Mouse (Mus musculus) thymus, adult 2 months (tissue): ENCODE results near the gene Ctnna3. TPM values are rescaled to one million over a fixed set of nuclear protein-coding genes. Genes with fewer than 3 reads are reported as not detected.

Source experiments
- DNase-seq: peaks from one replicate; pipeline ENCODE4 v3.0.0; 2021
- H3K27ac ChIP-seq: fragments of 200-500 bp; 2 replicates; pipeline ENCODE4 v1.5.1; 2012; ENCODE audit warnings: low read length, control low read depth; ENCODE audit not compliant: control insufficient read depth, insufficient read depth
- H3K27me3 ChIP-seq: fragments of 200-500 bp; 2 replicates; pipeline ENCODE4 v1.6.1; 2012; ENCODE audit warnings: mild to moderate bottlenecking, low read length, moderate library complexity, mixed read lengths; ENCODE audit not compliant: control insufficient read depth, insufficient read depth
- H3K36me3 ChIP-seq: fragments of 200-500 bp; 2 replicates; pipeline ENCODE4 v1.6.1; 2012; ENCODE audit warnings: mild to moderate bottlenecking, low read length, moderate library complexity; ENCODE audit not compliant: control insufficient read depth, insufficient read depth
- H3K4me1 ChIP-seq: fragments of 200-500 bp; replicated peaks from 2 replicates; pipeline ENCODE4 v1.6.1; 2012; ENCODE audit warnings: low read length; ENCODE audit not compliant: control insufficient read depth, insufficient read depth
- H3K4me3 ChIP-seq: fragments of 200-500 bp; 2 replicates; pipeline ENCODE4 v1.5.1; 2012; ENCODE audit warnings: mild to moderate bottlenecking, low read length, control low read depth, moderate library complexity; ENCODE audit not compliant: control insufficient read depth, insufficient read depth
- CTCF ChIP-seq: fragments of 200-500 bp; IDR thresholded peaks from 2 replicates; pipeline ENCODE4 v1.5.1; 2012; ENCODE audit warnings: mild to moderate bottlenecking, control low read depth, low read length, moderate library complexity, borderline replicate concordance; ENCODE audit not compliant: control insufficient read depth, poor library complexity, insufficient read depth; ENCODE audit errors: extremely low read depth
- POLR2A ChIP-seq: fragments of 200-500 bp; IDR thresholded peaks from 2 replicates; pipeline ENCODE4 v1.6.1; 2012; ENCODE audit warnings: mild to moderate bottlenecking, low read length, control low read depth, moderate library complexity; ENCODE audit not compliant: control insufficient read depth, poor library complexity, insufficient read depth; ENCODE audit errors: extremely low read depth
- WGBS: fragments of 180-500 bp; shearing (Covaris S2); methylation state at CpG from one replicate; pipeline ENCODE4 v1.1.7; 2018; 5-methylcytosine and 5-hydroxymethylcytosine counted together
- polyA plus RNA-seq: library from polyadenylated mRNA; depleted of rRNA; stranded (reverse); fragments of >200 nt; gene quantifications from 2 replicates; pipeline ENCODE4 v1.2.3, GENCODE M21; 2012

The Ctnna3 gene
- polyA plus RNA-seq, 1 experiment, result 0.46 TPM

DNA sequence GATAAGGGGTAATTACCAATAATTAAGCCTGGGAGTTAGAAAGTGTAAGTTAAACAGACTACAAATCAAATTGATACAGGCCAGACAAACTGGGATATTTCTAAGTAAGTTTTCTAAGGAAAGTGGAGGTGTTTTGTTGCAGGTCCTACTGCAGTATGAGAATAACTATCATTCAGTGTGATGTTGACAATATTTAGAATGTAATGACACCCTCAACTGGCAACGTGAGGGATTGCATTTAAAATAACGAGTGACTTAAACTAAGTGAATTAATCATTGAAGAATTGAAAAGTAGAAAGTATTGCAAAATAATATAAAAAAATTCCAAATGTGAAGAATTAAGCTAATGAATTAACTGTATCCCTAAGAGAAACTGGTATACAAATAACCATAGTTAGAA lies 49.0 kb downstream of the Ctnna3 start:
- Histone ChIP-seq H3K27me3 (no peaks in the 10 kb centered on the region), H3K4me3 (no peak overlapping the region), H3K4me1 (no peaks in the 10 kb centered on the region), H3K27ac (no peak overlapping the region), H3K36me3 (no peaks in the 10 kb centered on the region)
- WGBS, result 32% methylated on average over 2 of the region's 2 CpGs
- DNase-seq, result no peak
- TF ChIP-seq POLR2A (no peak), CTCF (no peak)

DNA sequence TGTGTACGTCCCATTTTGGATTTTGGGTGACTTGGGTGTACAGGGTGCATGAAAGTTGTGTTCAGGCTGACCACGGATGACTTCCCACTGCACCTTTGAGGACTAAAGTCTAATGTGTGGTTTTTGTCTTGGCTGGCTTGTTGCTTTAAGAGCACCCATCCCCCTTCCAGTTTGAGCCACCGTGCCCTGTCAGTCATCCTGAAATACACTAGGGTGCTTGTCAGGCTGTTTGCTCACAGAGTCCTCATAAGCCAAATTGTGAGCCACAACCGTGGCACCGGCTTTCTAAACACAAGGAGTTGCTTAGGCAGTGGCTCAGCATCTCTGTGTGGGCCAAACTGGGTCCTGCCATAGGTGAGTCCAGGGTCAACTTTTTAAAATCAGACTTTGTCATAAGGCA lies 50.2 kb downstream of the Ctnna3 start:
- Histone ChIP-seq H3K4me1 (no peaks in the 10 kb centered on the region), H3K4me3 (no peak overlapping the region), H3K27ac (no peak overlapping the region), H3K36me3 (no peaks in the 10 kb centered on the region), H3K27me3 (no peaks in the 10 kb centered on the region)
- WGBS, result 46% methylated on average over 5 of the region's 5 CpGs
- no peak for DNase-seq
- TF ChIP-seq CTCF (no peak), POLR2A (no peak)

DNA sequence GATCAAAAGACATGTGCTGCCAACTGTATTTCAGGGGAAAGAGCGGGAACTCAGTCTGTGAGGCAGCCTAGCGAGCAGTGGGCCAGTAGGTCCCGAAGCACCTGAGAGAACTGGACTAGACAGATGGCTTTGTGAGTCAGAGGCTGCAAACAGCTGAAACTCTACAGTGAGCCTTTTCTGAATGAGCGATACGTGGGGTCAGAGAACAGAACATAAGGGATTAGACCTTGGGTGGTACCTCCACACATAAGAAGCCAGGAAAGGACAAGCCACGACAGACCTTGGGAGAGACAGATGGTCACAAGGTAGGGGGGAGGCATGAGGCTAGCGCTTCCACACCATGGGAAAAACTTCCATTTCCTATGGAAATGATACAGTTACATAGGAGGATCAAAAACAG lies 58.4 kb downstream of the Ctnna3 start:
- Histone ChIP-seq H3K36me3 (no peaks in the 10 kb centered on the region), H3K4me3 (no peak overlapping the region), H3K4me1 (no peaks in the 10 kb centered on the region), H3K27me3 (no peaks in the 10 kb centered on the region), H3K27ac (no peak overlapping the region)
- WGBS, result 97% methylated on average over 7 of the region's 7 CpGs
- DNase-seq, result no peak
- TF ChIP-seq POLR2A (no peak), CTCF (no peak)

DNA sequence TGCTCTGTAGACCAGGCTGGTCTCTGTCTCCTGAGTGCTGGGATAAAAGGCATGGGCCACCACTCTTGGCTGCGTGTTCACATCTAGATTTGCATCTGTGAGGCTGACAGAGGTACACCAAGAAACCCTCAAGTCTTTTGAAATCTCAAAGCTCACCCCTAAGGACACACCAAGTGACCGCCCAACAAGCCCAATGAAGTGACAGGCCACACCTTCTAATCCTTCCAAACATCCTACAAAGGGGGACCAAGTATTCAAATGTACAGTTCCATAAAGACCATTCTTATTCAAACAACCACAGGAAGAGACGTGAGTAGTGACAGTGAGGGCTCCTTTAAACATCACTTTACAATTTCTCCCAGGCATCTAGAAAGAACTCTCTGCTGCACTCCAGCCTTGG lies 94.1 kb downstream of the Ctnna3 start:
- Histone ChIP-seq H3K27ac (no peak overlapping the region), H3K27me3 (no peaks in the 10 kb centered on the region), H3K36me3 (no peaks in the 10 kb centered on the region), H3K4me3 (no peak overlapping the region), H3K4me1 (no peaks in the 10 kb centered on the region)
- TF ChIP-seq POLR2A, result no peak
- no peak for TF ChIP-seq CTCF
- 90% methylated on average over 3 of the region's 3 CpGs for WGBS
- DNase-seq, result no peak

DNA sequence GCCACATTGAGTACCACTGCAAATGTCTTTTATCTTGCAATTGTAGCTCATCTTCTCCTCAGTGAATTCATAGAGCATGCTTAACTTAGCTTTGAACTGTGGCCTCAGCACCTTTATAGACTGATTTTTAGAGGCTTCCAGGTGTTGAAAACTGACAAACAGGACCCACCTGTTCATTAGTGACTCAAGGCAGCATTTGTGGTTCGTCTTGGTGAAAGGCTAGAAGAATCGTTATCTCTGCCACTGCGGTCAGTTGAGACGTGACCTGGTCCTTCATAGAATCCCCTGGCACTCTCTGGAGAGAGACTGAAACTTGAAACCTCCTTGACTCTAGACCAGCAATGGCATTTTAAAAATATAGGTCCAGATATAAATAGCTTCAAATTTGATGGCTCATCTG lies 96.1 kb downstream of the Ctnna3 start:
- Histone ChIP-seq H3K36me3 (no peaks in the 10 kb centered on the region), H3K27me3 (no peaks in the 10 kb centered on the region), H3K27ac (no peak overlapping the region), H3K4me3 (no peak overlapping the region), H3K4me1 (no peaks in the 10 kb centered on the region)
- WGBS, result 94% methylated on average over 4 of the region's 4 CpGs
- TF ChIP-seq POLR2A, result no peak
- no peak for TF ChIP-seq CTCF
- DNase-seq, result no peak

DNA sequence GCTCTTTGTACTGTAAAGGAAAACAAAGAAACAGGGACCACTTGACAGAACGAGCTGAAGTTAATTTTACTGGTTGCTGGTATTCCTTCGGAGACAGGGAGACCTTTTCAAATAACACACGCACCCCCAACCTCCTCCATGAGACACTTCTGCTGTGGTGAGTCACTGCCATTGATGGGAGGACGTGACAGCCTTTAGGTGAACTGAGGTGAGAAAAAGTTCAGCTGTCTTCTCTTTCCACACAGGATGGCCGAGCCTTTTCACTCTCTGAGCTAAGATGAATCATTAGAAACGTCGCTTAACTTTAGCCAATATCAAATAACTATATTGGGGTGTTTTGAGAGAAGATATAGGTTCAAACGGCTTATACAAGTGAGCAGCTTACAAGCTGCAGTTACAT lies 102.5 kb downstream of the Ctnna3 start:
- DNase-seq, result no peak
- no peak overlapping the region for H3K4me3 ChIP-seq
- no peaks in the 10 kb centered on the region for H3K4me1 ChIP-seq
- no peak overlapping the region for H3K27ac ChIP-seq
- TF ChIP-seq POLR2A, result no peak
- no peak for TF ChIP-seq CTCF
- no peaks in the 10 kb centered on the region for H3K27me3 ChIP-seq
- WGBS, result 85% methylated on average over 8 of the region's 8 CpGs
- H3K36me3 ChIP-seq, result no peaks in the 10 kb centered on the region

DNA sequence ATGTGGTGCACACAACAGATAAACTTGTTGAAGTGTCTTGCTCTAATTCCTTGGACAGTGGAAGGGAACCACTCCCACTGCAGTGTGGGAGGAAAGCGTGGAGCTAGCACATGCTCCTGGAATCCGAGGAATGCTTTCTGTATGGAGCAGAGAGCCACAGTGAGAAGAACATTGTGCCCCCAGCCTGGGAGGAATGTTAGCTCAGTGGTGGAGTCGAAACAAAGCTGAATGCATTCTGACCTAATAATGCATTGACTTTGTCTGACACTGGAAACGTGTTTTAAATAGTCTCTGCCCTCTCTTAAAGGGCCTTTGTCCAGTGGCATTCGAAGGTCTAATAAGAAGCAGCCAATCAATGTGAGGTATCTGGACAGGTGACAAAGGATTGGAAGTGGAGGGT lies 111.9 kb downstream of the Ctnna3 start:
- Histone ChIP-seq H3K27ac (no peak overlapping the region), H3K4me3 (no peak overlapping the region), H3K27me3 (no peaks in the 10 kb centered on the region), H3K4me1 (no peaks in the 10 kb centered on the region), H3K36me3 (no peaks in the 10 kb centered on the region)
- no peak for DNase-seq
- WGBS, result 70% methylated on average over 5 of the region's 5 CpGs
- TF ChIP-seq CTCF (no peak), POLR2A (no peak)
